Mouse (Mus musculus): ENCODE results near the gene Smarca2. TPM values are rescaled to one million over a fixed set of nuclear protein-coding genes. Genes with fewer than 3 reads are reported as not detected.

The Smarca2 gene
- polyA plus RNA-seq, 1 experiment, result 37.1 TPM

DNA sequence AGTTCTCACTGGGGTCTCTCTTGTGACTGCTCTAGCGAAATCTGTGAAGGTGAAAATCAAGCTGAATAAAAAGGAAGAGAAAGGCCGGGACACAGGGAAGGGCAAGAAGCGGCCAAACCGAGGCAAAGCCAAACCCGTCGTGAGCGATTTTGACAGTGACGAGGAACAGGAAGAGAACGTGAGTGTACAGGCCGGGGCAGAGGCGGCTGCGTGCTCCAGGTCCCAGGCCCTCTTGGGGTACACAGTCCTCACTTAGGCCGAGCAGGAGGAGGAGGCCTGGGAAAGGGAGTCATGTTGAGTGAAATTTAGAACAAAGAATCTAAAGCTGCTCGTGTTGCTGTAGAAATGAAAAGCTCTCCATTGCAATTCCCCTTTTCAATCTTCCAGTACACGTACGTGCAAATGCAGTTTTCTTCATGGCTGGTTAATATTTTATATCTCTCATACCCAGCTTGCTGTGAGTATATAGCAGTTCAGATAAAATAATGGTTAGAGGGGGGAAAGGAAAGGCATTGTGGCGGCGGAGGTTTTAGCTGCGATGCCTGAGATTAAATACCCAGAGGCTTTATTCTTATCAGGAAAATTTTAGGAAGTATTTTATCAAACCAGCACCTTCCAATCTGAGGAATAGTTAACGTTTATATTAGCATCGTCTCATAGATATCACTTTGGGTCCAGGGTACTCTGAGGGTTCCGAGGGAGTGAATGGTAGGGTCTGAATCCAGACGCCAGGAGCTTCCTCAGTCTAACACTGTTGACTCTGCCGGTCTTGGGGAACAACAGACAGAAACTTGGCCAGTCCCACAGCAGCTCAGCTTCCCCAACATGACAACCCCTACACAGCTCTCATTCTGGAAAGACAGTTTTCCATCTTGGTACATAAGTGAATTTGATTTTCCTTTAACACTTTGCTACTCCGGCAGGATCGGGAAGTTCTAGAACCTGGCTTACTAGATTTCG is 171.5 kb downstream of the Smarca2 start:
- DNase-seq (ENCODE audit: low read depth), result no peak

DNA sequence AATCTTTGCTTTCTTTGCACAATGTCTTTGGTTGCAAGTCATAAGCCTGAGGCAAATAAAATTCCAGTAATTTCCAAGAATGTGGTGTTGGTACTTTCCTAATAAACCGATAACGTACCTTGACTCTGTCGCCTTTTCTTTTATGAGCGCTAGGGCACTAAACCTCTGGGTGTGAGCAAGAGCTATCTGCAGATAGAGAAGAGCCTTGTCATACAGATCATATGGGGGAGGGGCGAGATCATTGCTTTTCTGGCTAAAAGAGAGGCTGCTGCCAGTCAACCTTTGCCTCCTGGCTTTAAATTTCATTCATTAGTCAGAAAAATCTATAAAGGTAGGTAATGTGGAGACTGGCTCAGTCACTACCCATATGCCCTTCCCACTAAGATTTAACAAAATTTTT is 173.3 kb downstream of the Smarca2 start:
- DNase-seq (ENCODE audit: low read depth), result no peak

- DNase-seq (ENCODE audit: low read depth), result no peak
Observed at GRCm38 (mm10) chr19:26781209-26781608, 176.4 kb downstream of the Smarca2 start.

- no peak for DNase-seq (ENCODE audit: low read depth)
Observed at GRCm38 (mm10) chr19:26788446-26788845, 183.6 kb downstream of the Smarca2 start.

- no peak for DNase-seq (ENCODE audit: low read depth)
Observed at GRCm38 (mm10) chr19:26790386-26791346, 185.8 kb downstream of the Smarca2 start.

GRCm38 (mm10) chr19:26794315-26794714 is 189.5 kb downstream of the Smarca2 start:
- DNase-seq (ENCODE audit: low read depth), result no peak

- no peak for DNase-seq (ENCODE audit: low read depth)
Observed at GRCm38 (mm10) chr19:26796006-26796405, 191.2 kb downstream of the Smarca2 start.

DNA sequence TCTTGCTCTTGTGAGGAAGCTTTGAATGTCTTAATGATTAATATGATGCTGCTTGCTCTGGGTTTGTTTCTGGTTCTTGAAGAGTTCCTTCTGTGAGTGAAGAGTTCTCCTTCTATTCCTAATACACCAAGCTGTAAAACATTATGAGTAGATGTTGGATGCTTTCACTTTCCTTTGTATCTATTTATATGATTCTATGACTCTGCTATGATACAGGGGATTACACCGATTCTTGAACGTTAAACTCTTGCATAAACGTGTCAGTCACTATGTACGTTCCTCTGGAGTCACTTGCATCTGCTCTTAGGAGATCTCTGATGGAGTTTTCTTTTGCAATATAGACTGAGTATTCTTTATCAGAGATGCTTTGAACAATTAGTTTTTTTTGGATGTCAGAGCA is 199.6 kb downstream of the Smarca2 start:
- DNase-seq (ENCODE audit: low read depth), result no peak

- no peak for DNase-seq (ENCODE audit: low read depth)
Observed at GRCm38 (mm10) chr19:26814629-26815028, 209.8 kb downstream of the Smarca2 start.

GRCm38 (mm10) chr19:26817901-26818300 is 213.1 kb downstream of the Smarca2 start:
- DNase-seq (ENCODE audit: low read depth), result no peak

Measured in gonadal fat pad, adult 2 months (tissue).